Mouse (Mus musculus): Measurements from ENCODE around the gene Plekha4.
A peak's percentile ranks its signal among the peaks of the same experiment; 100 is the strongest.
"Not testable (repeated sequence)": the region's sequence is repeated elsewhere in the genome, so short reads cannot be mapped to it uniquely, and the experiment has no call there.

The Plekha4 gene

DNA sequence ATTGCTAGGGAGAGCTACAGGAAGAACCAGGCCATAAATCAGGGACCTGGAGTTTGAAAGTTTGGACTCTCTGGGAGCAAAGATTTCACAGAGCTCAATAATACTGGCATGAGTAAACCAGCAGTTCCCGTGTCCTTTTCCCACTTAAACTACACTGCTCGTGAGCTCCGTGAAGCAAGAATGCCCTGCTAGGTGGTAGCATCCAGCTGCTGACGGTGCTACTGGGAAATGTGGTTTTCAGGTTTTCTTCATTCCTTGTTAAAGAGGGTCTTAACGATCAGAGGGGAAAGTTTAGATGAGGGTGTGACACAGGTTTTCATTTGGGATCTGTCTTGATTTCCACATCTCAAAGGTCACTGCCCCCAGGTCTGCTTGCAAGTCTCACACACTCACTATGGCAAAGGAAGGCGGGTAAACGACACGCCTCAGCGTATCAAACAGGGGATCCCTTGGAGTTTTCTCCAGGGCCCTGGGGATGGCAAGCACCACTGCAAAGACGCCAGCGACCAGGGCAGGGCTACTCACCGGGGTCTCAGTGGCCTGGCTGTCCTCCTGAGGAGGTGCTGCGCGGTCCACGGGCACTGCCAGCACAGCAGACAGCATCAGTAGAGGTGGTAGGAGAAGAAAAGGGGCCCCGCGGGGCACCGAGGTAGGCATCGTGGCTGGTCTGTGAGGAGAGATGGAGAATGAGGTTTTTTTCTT is 16.8 kb upstream of the Plekha4 start:
- DNase-seq (ENCODE audit: low read depth): no peak

DNA sequence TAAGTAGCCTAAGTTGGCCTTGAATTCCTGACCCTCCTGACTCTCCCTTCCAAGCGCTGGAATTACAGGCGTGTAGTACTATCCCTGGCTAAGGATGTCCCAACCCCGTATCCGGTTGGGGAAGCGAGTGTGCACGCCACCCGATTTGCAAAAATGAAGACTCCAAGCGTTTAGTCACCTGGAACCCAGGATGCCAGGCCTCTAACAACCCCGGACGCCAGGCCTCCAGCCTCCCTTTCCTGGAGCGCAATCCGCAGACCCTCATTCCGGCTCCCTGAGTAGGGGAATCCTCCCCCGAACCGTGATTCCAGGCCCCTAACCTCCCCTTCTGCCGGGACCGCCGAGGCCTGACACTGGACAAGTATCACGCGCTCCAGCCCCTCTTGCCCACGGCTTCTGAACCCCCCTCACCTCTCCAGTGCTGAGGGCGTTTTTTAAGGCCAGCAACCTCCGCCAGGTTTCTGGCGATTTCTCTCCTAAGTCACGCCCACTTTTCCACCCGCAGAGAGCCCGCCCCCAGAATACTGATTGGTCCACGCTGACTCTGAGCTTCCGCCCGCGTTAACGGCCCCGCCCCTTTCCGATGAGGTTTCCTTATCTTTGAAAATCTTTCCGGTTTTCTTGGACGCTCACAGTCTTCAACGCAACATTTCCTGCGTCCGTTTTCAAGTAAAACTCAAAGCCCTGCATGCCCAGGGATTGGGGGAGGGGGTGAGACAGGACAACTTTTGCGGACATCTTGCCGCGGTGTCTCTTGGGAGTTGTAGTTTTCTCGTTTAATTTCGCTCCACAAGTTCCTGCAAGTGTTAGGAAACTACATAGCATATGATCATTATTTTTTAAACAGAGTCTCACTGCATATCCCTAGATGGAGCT is 16.0 kb upstream of the Plekha4 start, which contains the start of gene Nucb1:
Gene Nucb1, minus strand, starts transcription at position 495 of the 876 bp plus-strand sequence.
- DNase-seq (ENCODE audit: low read depth): peak; percentile 98

DNA sequence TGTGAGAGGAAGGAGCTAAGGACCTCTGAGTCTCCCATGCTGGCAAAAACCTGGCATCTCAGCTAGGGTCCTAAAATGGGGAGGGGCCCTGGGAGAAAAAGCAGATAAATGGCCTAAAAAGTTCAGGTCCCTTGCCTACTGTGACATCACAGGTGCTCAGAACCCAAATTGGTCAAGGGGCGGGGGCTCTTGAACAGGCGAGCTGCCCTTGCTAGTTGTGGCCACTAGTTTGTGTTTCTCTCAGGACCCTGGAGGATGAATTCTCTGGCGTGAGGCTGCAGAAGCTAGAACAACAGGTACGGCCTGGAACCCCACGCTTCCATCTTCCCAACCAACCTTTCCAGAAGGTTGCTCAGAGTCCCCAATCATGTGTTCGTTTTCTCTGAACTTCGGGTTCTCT is 11.7 kb upstream of the Plekha4 start:
- DNase-seq (ENCODE audit: low read depth): no peak

DNA sequence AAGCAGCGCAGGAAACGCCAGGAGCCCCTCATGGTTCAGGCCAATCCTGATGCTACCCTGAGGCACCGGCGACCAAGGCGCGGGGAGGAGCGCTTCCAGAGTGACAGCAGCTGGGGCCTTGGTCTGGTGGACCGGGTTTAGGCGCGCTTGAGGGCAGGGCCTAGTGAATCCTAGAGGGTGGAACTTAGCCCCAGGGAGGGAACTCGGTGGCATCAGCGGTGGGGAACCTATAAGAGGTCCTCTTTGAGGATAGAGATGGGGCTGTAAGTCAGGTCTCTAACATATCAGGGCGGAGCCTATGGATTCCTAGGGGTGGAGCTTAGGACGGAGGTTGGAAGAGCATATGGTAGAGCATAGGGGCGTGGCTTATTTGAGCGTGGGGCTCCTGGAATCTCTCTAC is 10.7 kb upstream of the Plekha4 start:
- DNase-seq (ENCODE audit: low read depth): no peak

DNA sequence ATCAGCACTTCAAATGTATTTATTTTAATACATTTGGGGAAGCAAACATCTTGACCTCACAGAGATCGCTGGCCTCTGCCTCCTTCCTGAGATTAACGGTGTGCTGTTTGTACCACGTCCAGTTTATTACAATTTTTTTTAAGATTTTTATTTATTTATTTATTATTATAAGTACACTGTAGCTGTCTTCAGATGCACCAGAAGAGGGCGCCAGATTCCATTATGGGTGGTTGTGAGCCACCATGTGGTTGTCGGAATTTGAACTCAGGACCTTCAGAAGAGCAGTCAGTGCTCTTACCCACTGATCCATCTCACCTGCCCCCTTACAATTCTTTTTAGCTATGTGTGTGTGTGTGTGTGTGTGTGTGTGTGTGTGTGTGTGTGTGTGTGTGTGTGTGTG is 9.3 kb upstream of the Plekha4 start:
- not testable (repeated sequence) for DNase-seq (ENCODE audit: low read depth)

DNA sequence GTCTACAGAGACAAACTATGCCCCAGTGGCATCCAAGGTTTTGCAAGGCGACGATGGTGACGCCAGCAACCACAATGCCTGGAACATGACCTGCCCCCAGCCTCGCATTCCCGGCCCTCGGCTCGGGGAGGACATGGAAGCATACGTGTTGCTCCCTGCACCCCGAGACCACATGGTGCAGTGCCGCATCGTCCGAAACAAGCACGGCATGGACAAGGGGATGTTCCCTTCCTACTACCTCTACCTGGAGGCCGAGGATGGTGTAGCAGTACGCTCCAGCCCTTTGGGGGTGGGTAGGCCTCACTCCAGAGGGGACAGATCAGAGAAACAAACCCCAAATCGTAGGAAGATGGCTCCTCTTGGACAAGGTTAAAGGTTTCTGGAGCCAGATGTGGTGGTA is 7.5 kb upstream of the Plekha4 start:
- DNase-seq (ENCODE audit: low read depth): no peak

DNA sequence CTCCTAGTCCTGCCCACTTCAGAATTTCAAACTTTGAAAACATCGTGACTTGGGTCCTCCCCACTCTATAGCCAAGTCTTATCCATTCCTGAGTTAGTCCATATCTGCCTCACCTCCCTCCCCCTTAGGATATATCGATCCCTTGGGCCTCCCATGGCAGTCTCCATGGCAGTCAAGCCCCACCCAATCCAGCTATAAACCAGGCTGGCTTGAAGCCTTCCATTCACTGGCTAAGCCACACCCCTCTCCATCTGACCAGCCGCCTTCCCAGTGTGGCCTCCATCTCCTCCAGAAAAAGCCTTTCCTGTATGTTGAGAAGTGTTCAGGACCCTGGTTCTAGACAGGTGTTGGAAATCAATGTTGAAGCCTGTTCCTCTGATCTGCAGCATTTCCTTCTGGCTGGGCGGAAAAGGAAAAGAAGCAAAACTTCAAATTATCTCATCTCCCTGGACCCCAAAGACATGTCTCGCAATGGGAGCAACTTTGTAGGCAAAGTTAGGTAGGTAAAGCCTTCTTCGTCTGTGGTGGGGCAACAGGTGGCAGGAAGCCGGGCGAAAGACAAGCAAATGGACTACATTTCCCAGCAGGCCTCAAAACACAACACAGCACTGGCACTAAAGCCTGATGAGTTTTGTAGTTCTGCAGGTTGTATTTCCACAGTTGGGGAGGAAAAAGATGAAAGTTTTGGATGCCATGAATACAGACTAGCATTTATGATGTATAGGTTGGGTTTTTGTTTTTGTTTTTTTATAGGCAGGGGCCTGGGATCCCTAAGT is 6.6 kb upstream of the Plekha4 start:
- no peak for DNase-seq (ENCODE audit: low read depth)

DNA sequence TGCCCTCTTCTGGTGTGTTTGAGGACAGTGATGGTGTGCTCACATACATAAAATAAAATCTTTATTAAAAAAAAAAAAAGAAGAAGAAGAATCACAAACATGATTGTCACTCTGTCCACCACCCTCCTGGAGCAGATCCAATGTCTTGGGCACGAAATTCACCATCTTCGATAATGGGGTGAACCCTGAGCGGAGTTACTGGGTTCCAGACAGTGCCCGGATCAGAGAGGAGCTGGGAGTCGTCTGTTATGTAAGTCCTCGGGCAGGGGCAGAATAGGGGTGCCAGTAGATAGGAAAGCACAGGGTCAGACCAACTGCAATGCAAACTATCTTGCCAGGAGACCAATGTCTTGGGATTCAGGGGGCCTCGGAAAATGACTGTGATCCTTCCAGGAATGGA is 5.5 kb upstream of the Plekha4 start:
- DNase-seq (ENCODE audit: low read depth): no peak

DNA sequence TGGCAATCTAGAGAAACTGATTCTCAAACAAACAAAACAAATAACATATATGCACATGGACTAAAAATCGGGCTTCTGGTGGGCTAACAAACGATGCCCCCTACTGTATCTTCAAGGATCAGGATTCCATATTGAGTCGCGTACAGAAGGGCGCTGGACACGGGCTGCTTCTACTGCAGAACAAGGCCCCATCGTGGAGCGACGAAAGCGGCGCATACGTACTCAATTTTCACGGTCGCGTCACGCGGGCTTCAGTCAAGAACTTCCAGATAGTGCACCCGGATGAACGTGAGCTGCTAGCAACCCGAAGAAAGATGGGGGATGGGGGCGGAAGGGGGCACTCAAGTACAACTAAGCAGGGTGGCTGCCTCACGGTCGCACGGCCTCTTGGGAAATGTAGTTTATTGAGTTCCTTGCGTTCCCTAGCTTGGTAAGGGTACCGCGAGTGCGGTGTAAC is 4.4 kb upstream of the Plekha4 start:
- DNase-seq (ENCODE audit: low read depth): peak; percentile 98

DNA sequence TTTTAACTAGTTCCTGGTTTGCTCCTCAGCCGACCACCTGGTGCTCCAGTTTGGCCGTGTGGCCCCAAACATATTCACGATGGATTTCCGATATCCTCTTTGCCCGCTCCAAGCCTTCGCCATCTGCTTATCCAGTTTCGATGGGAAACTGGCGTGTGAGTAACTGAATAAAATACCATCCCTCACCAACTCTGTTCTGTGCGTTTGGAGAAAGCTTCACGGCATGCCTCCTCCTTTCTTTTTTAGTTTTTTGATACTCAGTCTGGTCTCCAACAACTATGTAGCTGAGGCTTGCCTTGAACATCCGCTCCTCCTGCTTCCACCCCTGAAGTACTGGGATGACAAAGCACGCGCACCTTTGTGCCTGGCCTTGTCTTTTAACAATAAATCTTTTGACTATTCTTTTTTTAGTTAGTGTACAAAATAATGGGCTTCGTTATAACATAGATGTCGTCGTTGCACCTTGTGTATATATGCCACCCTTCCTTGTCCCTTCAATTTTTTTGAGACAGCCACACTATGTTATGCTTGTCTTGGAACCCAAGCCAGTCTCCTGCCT is 3.9 kb upstream of the Plekha4 start:
- no peak for DNase-seq (ENCODE audit: low read depth)

DNA sequence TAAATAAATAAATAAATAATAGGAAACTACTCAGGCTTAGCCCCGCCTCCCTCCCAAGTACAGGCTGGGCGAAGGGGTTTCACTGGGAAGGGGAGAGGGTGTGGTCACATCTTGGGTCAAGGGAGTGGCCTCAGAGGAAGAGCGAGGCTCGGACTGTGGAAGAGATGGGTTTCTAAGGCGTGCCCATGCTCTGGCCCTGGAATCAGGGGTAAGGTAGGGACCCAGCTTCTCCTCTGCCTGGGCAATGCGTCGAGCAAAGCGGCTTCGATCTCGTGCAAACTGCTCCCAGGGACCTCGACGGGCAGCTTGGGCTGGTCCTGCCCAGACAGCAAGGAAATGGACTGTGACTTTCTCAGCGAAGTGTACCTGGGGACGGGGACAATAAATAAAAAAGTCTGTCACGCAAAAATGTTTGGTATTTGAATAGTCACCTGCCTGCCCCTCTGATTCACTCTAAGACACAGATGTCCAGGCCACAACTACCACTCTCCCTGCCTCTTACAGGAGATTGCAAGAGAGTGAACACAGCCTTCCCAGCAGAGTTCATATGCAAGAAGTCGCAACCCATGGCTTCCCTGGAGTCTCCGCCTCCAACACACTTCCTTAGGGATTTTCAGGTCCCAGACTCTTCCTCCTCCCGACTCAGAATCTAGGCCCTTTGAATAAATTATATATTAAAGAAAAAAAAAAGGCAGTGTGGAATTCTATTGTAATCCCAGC is 3.0 kb upstream of the Plekha4 start:
- peak; percentile 52 for DNase-seq (ENCODE audit: low read depth)

DNA sequence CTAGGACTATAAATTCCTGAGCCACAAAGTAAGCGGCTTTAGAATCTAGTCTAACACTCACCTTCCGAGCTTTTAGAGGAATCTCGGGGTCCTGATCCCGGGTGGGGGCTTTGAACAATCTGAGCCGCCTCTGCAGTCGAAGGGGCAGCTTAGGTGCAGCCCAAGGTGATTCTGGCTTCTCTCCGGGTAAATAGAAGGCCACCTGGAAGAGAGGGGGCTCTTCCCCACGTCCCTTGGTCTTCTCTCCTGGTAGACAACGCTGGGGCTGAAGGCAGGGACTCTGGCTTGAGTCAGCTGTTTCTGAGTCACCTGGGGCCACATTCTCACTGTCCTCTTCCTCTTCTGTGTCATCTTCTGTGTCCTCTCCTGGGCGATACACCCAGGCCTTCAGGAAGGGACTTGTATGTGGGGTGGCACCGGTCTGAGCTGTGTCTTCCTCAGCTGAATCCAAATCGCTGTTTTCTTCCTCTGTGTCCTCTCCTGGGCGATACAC is 2.4 kb upstream of the Plekha4 start:
- DNase-seq (ENCODE audit: low read depth): peak; percentile 40

DNA sequence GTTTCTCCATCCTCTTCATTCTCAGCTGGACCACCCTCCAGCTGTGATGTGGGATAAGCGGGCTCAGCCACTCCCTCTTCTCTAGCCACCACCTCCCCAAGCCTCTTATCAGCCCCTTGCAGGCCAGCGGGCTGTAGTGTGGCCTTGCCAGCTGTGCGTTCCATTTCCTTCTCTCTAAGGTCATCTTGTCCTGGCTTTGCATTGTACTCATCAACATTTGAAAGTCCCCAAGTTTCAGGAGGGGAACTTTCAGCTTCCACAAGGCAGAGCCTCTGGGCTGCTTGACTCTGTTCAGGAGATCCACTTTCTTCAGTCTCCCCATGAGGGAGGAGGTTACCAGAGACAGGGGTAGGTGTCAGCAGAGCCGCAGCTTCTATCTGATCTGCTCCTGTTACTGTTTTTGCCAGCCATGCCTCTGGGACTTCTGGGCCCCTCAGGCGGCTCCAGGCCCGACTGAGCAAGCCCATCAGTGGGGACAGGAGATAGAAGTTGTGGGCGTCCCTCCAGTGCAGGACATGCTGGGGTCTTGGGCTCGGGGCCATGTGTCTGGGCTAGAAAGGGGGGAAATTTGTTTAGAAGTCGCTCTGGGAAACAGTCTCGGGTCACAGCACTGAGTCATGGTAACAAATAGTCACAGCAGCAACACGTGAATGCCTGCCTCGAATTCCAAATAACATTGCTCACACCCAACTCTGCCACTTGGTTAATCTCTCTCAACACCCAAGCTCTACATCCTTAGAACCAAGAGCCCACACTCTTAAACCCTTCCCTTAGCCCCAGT is 1.1 kb upstream of the Plekha4 start:
- peak; percentile 64 for DNase-seq (ENCODE audit: low read depth)

DNA sequence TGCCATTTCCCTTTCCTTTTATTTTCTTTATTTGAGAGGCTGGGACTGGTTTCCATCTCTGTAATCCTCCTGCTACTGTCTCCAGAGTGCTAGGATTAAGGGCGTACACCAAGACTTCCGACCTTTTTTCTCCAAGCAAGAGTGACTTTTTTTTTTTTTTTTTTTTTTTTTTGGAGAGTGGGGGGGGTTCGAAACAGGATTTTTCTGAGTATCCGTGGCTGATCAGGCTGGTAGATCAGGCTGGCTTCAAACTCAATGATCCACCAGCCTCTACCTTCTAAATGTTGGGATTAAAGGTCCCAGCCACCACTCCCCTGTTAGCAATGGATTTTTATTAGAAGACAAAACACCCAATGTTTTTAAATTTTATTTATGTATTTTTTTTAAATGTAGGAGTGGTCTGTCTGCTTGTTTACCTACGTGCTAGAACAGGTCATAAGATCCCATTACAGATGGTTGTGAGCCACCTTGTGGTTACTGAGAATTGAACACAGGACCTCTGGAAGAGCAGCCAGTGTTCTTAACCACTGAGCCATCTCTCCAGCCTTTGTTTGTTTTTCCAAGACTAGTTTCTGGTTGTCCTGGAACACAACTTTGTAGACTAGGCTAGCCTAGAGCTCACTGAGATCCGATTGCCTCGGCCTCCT is 467 bp downstream of the Plekha4 start:
- peak; percentile 83 for DNase-seq (ENCODE audit: low read depth)

DNA sequence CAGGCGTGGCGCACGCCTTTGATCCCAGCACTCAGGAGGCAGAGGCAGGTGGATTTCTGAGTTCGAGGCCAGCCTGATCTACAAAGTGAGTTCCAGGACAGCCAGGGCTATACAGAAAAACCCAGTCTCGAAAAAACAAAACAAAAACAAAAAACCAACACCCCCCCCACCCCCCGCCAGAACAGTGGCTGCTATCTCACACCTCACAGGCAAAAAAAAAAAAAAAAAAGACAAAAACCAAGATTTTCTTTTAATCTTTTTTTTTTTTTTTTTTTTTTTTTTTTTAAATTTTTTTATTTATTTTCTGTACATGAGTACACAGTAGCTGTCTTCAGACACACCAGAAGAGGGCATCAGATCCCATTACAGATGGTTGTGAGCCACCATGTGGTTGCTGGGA is 1.0 kb downstream of the Plekha4 start:
- DNase-seq (ENCODE audit: low read depth): peak; percentile 70

DNA sequence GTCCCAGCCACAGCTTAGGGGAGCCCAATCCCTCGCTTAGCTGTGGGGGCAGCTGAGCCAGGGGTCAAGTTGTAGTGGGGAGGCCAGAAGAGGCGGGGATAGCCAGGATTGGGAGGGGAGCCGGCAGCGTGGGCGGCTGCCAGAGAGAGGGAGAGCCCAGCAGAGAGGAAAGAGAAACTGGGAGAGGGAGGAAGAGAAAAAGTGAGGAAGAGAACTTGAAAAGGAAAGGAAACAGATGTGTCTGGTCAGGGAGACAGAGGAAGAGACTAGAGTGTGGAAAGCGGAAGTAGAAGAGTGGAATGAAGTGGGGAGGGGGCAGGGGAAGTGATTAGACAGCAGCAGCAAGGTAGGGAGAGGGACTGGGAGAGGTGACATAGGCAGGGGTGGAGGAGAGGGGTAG is 3.3 kb downstream of the Plekha4 start:
- peak; percentile 39 for DNase-seq (ENCODE audit: low read depth)

DNA sequence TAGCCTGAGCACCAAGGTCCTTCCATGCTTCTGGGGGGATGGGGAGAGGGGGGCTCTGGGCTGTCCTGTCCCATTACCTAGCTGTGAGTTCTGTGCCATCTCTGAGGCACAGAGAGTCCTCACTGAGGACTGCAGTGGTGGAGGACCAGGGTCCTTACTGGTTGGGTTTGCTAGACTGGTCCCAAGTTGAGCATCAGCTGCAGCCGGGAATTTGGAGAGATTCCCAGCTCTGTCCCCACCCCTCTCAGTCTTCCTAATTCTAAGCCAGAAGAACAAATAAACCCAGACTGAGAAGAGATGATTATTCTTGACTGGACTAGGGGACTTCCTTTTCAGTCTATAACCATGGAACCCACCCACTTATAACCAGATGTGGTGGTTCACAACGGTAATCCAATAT is 4.5 kb downstream of the Plekha4 start:
- no peak for DNase-seq (ENCODE audit: low read depth)

DNA sequence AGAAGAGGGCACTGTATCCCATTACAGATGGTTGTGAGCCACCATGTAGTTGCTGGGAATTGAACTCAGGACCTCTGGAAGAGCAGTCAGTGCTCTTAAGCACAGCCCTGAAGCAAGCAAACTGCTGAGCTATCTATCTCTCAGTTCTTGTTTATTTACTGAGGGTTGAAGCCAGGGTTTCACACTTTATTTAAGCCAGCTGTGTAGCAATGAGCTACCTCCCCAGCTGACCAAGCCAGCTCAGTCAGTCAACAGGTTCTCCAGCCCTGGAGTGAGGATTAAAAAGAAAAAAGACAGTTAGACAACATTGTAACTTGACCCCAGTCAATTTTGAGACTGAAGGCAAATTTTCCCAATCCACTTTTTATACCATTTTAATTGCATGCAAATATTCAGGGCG is 9.5 kb downstream of the Plekha4 start:
- DNase-seq (ENCODE audit: low read depth): no peak

DNA sequence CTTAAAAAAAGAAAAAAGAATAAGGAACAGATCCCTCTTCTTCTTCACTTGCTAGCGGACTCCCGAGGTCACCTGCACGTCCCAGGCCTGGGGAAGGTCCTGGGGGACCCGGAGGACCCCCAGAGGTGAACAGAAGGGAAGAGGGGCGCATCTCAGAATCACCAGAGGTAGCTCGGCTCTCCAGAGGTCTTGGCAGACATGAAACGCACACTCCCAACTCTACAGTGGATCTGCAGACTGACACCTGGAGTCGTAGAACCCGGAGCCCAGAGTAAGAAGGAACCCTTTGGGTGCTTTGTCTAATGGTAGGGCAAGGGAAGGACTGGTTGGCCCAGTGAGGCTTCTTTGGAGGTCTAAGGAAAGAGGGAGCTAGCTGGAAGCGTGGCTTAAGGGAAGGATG is 11.5 kb downstream of the Plekha4 start:
- DNase-seq (ENCODE audit: low read depth): no peak
